Mouse (Mus musculus): ENCODE results near the gene Id4. TPM values are rescaled to one million over a fixed set of nuclear protein-coding genes. Genes with fewer than 3 reads are reported as not detected.

Id4 gene
- total and polyA plus RNA-seq, 3 experiments, result not detected

DNA sequence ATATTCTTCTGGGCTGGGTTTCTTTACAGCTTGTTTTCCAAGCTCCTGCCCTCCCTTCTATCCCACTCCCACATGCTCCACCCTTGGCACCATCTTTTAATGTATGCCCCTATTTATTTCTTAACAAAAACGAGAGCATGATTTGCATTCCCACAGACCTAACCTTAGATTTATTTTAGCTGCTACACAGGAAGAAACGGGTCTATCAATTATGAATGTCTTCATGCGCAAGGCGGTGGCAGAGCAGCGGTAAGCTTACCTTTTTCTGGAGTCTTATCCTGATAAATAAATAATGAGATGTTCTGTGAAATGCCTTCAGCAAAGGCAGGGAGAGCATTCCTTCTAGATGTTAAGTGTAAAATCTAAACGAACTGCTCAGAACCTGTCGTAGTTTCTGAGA lies 24.2 kb upstream of the Id4 start:
- DNase-seq (ENCODE audit: low read depth, low spot score), result no peak
- Histone ChIP-seq H3K79me2 (ENCODE audit: control insufficient read depth, insufficient read depth, low read length, poor library complexity) (no peaks in the 10 kb centered on the region), H3K9me3 (replicated peaks; ENCODE audit: insufficient read depth, low read length) (no peaks in the 10 kb centered on the region), H3K27ac (ENCODE audit: control insufficient read depth, low read depth, low read length) (no peak overlapping the region), H3K36me3 (ENCODE audit: control insufficient read depth in 1 of 2, insufficient read depth in 2 of 2, low read length in 2 of 2) (no peaks in the 10 kb centered on the region), H3K27me3 (ENCODE audit: control insufficient read depth in 1 of 2, insufficient read depth in 2 of 2, low read length in 2 of 2) (no peaks in the 10 kb centered on the region), H3K4me1 (ENCODE audit: control insufficient read depth in 1 of 2, insufficient read depth in 2 of 2, low read length in 2 of 2) (no peaks in the 10 kb centered on the region), H3K4me3 (ENCODE audit: control insufficient read depth in 1 of 2, insufficient read depth in 1 of 2, low read depth in 2 of 2, low read length in 2 of 2) (no peak overlapping the region), H3K9ac (ENCODE audit: control insufficient read depth, low read depth, low read length, poor library complexity, severe bottlenecking) (no peak overlapping the region)
- TF ChIP-seq POLR2AphosphoS5 (IDR thresholded peaks at IDR 0.05; ENCODE audit: borderline replicate concordance, low read depth, low read length) (no peak), CHD1 (IDR thresholded peaks at IDR 0.05; ENCODE audit: low read depth, low read length) (no peak), MEF2A (IDR thresholded peaks at IDR 0.05; ENCODE audit: extremely low read depth, insufficient replicate concordance, low read depth, low read length, poor library complexity, severe bottlenecking) (no peak), MAX (IDR thresholded peaks at IDR 0.05; ENCODE audit: low read length) (no peak), HCFC1 (IDR thresholded peaks at IDR 0.05; ENCODE audit: low read depth, low read length) (no peak), GABPA (IDR thresholded peaks at IDR 0.05; ENCODE audit: low read depth, low read length) (no peak), ZNF384 (IDR thresholded peaks at IDR 0.05; ENCODE audit: low read depth, low read length) (no peak), USF2 (IDR thresholded peaks at IDR 0.05; ENCODE audit: borderline replicate concordance in 1 of 2, insufficient read depth in 1 of 2, low read depth in 1 of 2, low read length in 2 of 2) (no peak), JUND (IDR thresholded peaks at IDR 0.05; ENCODE audit: low read depth, low read length) (no peak), RCOR1 (IDR thresholded peaks at IDR 0.05; ENCODE audit: low read depth, low read length) (no peak), ZKSCAN1 (IDR thresholded peaks at IDR 0.05; ENCODE audit: low read depth, low read length) (no peak), POLR2A (IDR thresholded peaks at IDR 0.05; ENCODE audit: control insufficient read depth in 1 of 2, insufficient read depth in 1 of 2, low read depth in 1 of 2, low read length in 2 of 2, poor library complexity in 1 of 2) (no peak), SMC3 (IDR thresholded peaks at IDR 0.05; ENCODE audit: low read depth, low read length) (no peak), EP300 (IDR thresholded peaks at IDR 0.05; ENCODE audit: low read depth in 1 of 2, low read length in 2 of 2) (no peak)

DNA sequence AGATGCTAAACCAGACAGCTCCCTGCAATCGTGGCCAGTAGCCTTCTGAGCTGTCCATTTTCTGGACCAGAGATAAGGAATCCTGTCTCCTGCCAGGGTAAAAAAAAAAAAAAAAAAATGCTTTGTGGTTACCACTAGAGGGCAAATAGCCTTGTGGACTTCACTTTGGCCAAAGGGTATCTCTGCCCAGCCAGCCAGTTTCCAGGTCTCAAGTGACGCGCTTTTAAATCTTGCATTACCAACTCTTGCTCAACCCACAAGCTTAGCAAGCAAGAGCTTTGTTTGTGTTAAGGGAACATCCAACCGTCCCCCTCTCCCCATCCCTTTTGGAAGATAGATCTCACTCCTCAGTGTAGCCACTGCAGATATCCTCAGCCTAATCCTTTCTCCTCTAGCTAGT lies 23.5 kb upstream of the Id4 start:
- TF ChIP-seq ZMIZ1 (IDR thresholded peaks at IDR 0.05; ENCODE audit: low read depth, low read length), result no peak
- no peak for TF ChIP-seq UBTF (IDR thresholded peaks at IDR 0.05; ENCODE audit: borderline replicate concordance, insufficient read depth, low read depth, low read length)
- TF ChIP-seq MXI1 (IDR thresholded peaks at IDR 0.05; ENCODE audit: low read depth, low read length), result no peak
- TF ChIP-seq RAD21 (IDR thresholded peaks at IDR 0.05; ENCODE audit: low read depth, low read length), result no peak
- TF ChIP-seq NELFE (IDR thresholded peaks at IDR 0.05; ENCODE audit: low read depth, low read length), result no peak
- no peak for TF ChIP-seq TBP (IDR thresholded peaks at IDR 0.05; ENCODE audit: low read depth, low read length)
- TF ChIP-seq ELF1 (IDR thresholded peaks at IDR 0.05; ENCODE audit: low read depth, low read length), result no peak
- no peak for TF ChIP-seq MEF2A (IDR thresholded peaks at IDR 0.05; ENCODE audit: extremely low read depth, insufficient replicate concordance, low read depth, low read length, poor library complexity, severe bottlenecking)
- no peak for TF ChIP-seq GABPA (IDR thresholded peaks at IDR 0.05; ENCODE audit: low read depth, low read length)
- no peak for TF ChIP-seq USF2 (IDR thresholded peaks at IDR 0.05; ENCODE audit: borderline replicate concordance in 1 of 2, insufficient read depth in 1 of 2, low read depth in 1 of 2, low read length in 2 of 2)
- TF ChIP-seq MAZ (IDR thresholded peaks at IDR 0.05; ENCODE audit: low read depth, low read length), result no peak
- TF ChIP-seq EP300 (IDR thresholded peaks at IDR 0.05; ENCODE audit: low read depth in 1 of 2, low read length in 2 of 2), result no peak
- TF ChIP-seq GATA1 (IDR thresholded peaks at IDR 0.05; ENCODE audit: low read depth, low read length), result no peak
- no peak for TF ChIP-seq CHD1 (IDR thresholded peaks at IDR 0.05; ENCODE audit: low read depth, low read length)
- TF ChIP-seq MYB (IDR thresholded peaks at IDR 0.05; ENCODE audit: low read depth, low read length), result no peak
- H3K36me3 ChIP-seq (ENCODE audit: control insufficient read depth in 1 of 2, insufficient read depth in 2 of 2, low read length in 2 of 2), result no peaks in the 10 kb centered on the region
- H3K79me2 ChIP-seq (ENCODE audit: control insufficient read depth, insufficient read depth, low read length, poor library complexity), result no peaks in the 10 kb centered on the region
- no peak for DNase-seq (ENCODE audit: low read depth, low spot score)
- H3K27ac ChIP-seq (ENCODE audit: control insufficient read depth, low read depth, low read length), result no peak overlapping the region
- H3K4me3 ChIP-seq (ENCODE audit: control insufficient read depth in 1 of 2, insufficient read depth in 1 of 2, low read depth in 2 of 2, low read length in 2 of 2), result no peak overlapping the region
- no peaks in the 10 kb centered on the region for H3K9me3 ChIP-seq (replicated peaks; ENCODE audit: insufficient read depth, low read length)
- H3K9ac ChIP-seq (ENCODE audit: control insufficient read depth, low read depth, low read length, poor library complexity, severe bottlenecking), result no peak overlapping the region
- no peaks in the 10 kb centered on the region for H3K27me3 ChIP-seq (ENCODE audit: control insufficient read depth in 1 of 2, insufficient read depth in 2 of 2, low read length in 2 of 2)
- H3K4me1 ChIP-seq (ENCODE audit: control insufficient read depth in 1 of 2, insufficient read depth in 2 of 2, low read length in 2 of 2), result no peaks in the 10 kb centered on the region
